Mouse (Mus musculus) thymus, adult 2 months (tissue): ENCODE results near the gene Slc6a6.

Source experiments
- CTCF ChIP-seq: fragments of 200-500 bp; IDR thresholded peaks from 2 replicates; pipeline ENCODE4 v1.5.1; 2012; ENCODE audit warnings: mild to moderate bottlenecking, control low read depth, low read length, moderate library complexity, borderline replicate concordance; ENCODE audit not compliant: control insufficient read depth, poor library complexity, insufficient read depth; ENCODE audit errors: extremely low read depth
- POLR2A ChIP-seq: fragments of 200-500 bp; IDR thresholded peaks from 2 replicates; pipeline ENCODE4 v1.6.1; 2012; ENCODE audit warnings: mild to moderate bottlenecking, low read length, control low read depth, moderate library complexity; ENCODE audit not compliant: control insufficient read depth, poor library complexity, insufficient read depth; ENCODE audit errors: extremely low read depth

GRCm38 (mm10) chr6:91659841-91660509, 23.9 kb upstream of the Slc6a6 start:
- no peak for TF ChIP-seq POLR2A
- TF ChIP-seq CTCF = no peak
